Comparison of ENCODE assay signal across 31 mouse cellular contexts in genomic region chr17:43587278-43587677, GRCm38 (mm10). TPM values are rescaled to one million over a fixed set of nuclear protein-coding genes. Genes with fewer than 3 reads are reported as not detected.
"Had no signal": no experiment of that assay in that cellular context is flagged by ENCODE, and none has a peak within 500 bp of the region (broad histone marks: within the 10 kb centered on the region; RNA-seq: fewer than 3 reads in every experiment).

No protein-coding gene starts in this region.

- H3K9me3 ChIP-seq: heart, embryonic 13.5 days; heart, embryonic 15.5 days; hindbrain, embryonic 13.5 days; hindbrain, embryonic 15.5 days; kidney, embryonic 15.5 days; limb, embryonic 10.5 days; limb, embryonic 12.5 days had no signal

- H3K36me3 ChIP-seq: heart, embryonic 13.5 days; heart, embryonic 15.5 days; hindbrain, embryonic 13.5 days; hindbrain, embryonic 15.5 days; kidney, embryonic 15.5 days; limb, embryonic 10.5 days; limb, embryonic 12.5 days had no signal

- H3K4me1 ChIP-seq: heart, embryonic 13.5 days; hindbrain, embryonic 15.5 days had no signal

- H3K4me2 ChIP-seq: heart, embryonic 11.5 days; heart, embryonic 13.5 days; heart, embryonic 15.5 days; hindbrain, embryonic 13.5 days; hindbrain, embryonic 15.5 days; kidney, embryonic 15.5 days; limb, embryonic 12.5 days had no signal

- H3K27me3 ChIP-seq: heart, embryonic 13.5 days; heart, embryonic 15.5 days; hindbrain, embryonic 13.5 days; hindbrain, embryonic 15.5 days; kidney, embryonic 15.5 days; limb, embryonic 12.5 days had no signal

- ATAC-seq: hindbrain, postnatal 0 days; intestine, embryonic 16.5 days had no signal

- H3K4me3 ChIP-seq: heart, embryonic 13.5 days; heart, embryonic 15.5 days; hindbrain, embryonic 13.5 days; hindbrain, embryonic 15.5 days; kidney, embryonic 15.5 days; left cerebral cortex, adult 2 months; limb, embryonic 10.5 days; limb, embryonic 12.5 days had no signal

- DNase-seq: gastrocnemius, postnatal 14 days; gastrocnemius, postnatal 36 days; heart, adult 18-20 months; heart, postnatal 14 days; heart, postnatal 36 days; kidney, adult 11 months; kidney, adult 2 months; kidney, adult 9 months; kidney, postnatal 14 days; kidney, postnatal 36 days; layer of hippocampus, adult 9-11 months had no signal

- H3K9ac ChIP-seq: heart, embryonic 13.5 days; heart, embryonic 15.5 days; hindbrain, embryonic 13.5 days; hindbrain, embryonic 15.5 days; kidney, embryonic 15.5 days; limb, embryonic 12.5 days had no signal

- H3K27ac ChIP-seq: heart, embryonic 13.5 days; heart, embryonic 15.5 days; hindbrain, embryonic 13.5 days; hindbrain, embryonic 15.5 days; hindbrain, postnatal 0 days; kidney, embryonic 15.5 days; kidney, postnatal 0 days; left cerebral cortex, adult 2 months; limb, embryonic 10.5 days; limb, embryonic 12.5 days had no signal

RNA-seq across cellular contexts. Expression of gene Tdrd6, which starts 42.8 kb away (rescaled TPM):
- total RNA-seq: gastrocnemius, adult 8-10 months; gastrocnemius, postnatal 36 days; heart, adult 18-20 months; heart, postnatal 36 days; hematopoietic stem cell, adult 5-6 weeks; liver, adult 2 months had no signal
- polyA plus RNA-seq: heart, embryonic 13.5 days; heart, embryonic 15.5 days; large intestine, adult 2 months; limb, embryonic 10.5 days; liver, adult 2 months had no signal

RNA-seq across cellular contexts. Expression of gene Ankrd66, which starts 43.8 kb away (rescaled TPM):
- total RNA-seq: gastrocnemius, adult 18-20 months; gastrocnemius, adult 8-10 months; gastrocnemius, postnatal 14 days; gastrocnemius, postnatal 36 days; heart, adult 8-10 months; heart, postnatal 14 days; heart, postnatal 36 days; hematopoietic stem cell, adult 5-6 weeks; left cerebral cortex, postnatal 14 days; liver, adult 2 months had no signal
- polyA plus RNA-seq: heart, embryonic 11.5 days; heart, embryonic 13.5 days; heart, embryonic 15.5 days; heart, postnatal 0 days; intestine, embryonic 16.5 days; kidney, adult 2 months; limb, embryonic 12.5 days; liver, adult 2 months had no signal
